Mouse (Mus musculus) brain, embryonic 14.5 days (tissue): Measurements from ENCODE around the gene Cers6.

Source experiments
- CTCF ChIP-seq: fragments of 200-500 bp; IDR thresholded peaks from 2 replicates; pipeline ENCODE4 v1.5.1; 2012; ENCODE audit warnings: inconsistent platforms, mild to moderate bottlenecking, moderate library complexity, borderline replicate concordance; ENCODE audit not compliant: insufficient read depth, insufficient read length; ENCODE audit errors: extremely low read depth
- POLR2A ChIP-seq: fragments of 200-500 bp; IDR thresholded peaks from 2 replicates; pipeline ENCODE4 v1.6.1; 2012; ENCODE audit warnings: mild to moderate bottlenecking, inconsistent platforms, borderline replicate concordance; ENCODE audit not compliant: poor library complexity, insufficient read depth, insufficient read length, severe bottlenecking; ENCODE audit errors: extremely low read depth

DNA sequence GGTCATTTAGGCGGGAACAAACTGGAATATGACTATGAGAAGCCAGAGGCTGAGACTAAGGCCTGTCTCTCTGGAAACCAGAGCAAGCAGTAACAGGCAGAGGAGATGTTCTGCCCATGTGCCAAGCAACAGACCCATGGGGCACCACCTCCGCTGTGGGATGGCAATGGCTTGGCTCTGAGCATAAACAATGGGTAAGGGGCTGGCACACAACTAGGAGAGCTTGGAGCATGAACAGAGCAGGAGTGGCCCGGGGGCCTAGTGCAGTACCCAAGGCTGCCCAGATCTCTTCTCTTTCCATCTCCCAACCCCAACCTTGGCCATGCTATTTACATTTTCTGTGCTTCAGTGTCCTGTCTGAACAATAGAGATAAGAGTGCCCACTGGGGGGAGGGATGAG lies 237.5 kb downstream of the Cers6 start:
- TF ChIP-seq POLR2A (no peak), CTCF (no peak)
